ENCODE assay signal across 9 mouse cellular contexts in genomic region chr11:50443259-50444065, GRCm38 (mm10). TPM values are rescaled to one million over a fixed set of nuclear protein-coding genes. Genes with fewer than 3 reads are reported as not detected.
A peak's percentile ranks its signal among the peaks of the same experiment; 100 is the strongest.
DNase-seq lines count a peak whose midpoint lies in the region; ATAC-seq and TF ChIP-seq lines count a peak whose summit lies in the region.
"Had no signal": no experiment of that assay in that cellular context is flagged by ENCODE, and none has a peak within 500 bp of the region (broad histone marks: within the 10 kb centered on the region; RNA-seq: fewer than 3 reads in every experiment).

No protein-coding gene starts in this region.

- no peak overlapping the region for H3K9ac ChIP-seq in liver, embryonic 14.5 days (replicated peaks)
- H3K9ac ChIP-seq in liver, embryonic 11.5 days (ENCODE audit: low read depth, low read length): no peak overlapping the region

- no peaks in the 10 kb centered on the region for H3K9me3 ChIP-seq in liver, embryonic 14.5 days (ENCODE audit: control insufficient read depth, low read length)
- H3K9me3 ChIP-seq in liver, embryonic 11.5 days (ENCODE audit: control insufficient read depth, low read length): no peaks in the 10 kb centered on the region

- H3K4me1 ChIP-seq in liver, embryonic 14.5 days (replicated peaks; ENCODE audit: control insufficient read depth in 2 of 2, insufficient read depth in 2 of 2, low read length in 1 of 2): no peaks in the 10 kb centered on the region
- no peaks in the 10 kb centered on the region for H3K4me1 ChIP-seq in liver, embryonic 11.5 days (replicated peaks; ENCODE audit: control insufficient read depth, insufficient read depth, low read length)

- H3K4me3 ChIP-seq in liver, embryonic 14.5 days (ENCODE audit: insufficient read depth in 1 of 2, low read depth in 2 of 2, low read length in 2 of 2): no peak overlapping the region
- H3K4me3 ChIP-seq in liver, embryonic 11.5 days (ENCODE audit: low read depth, low read length): no peak overlapping the region
- H3K4me3 ChIP-seq: myocyte had no signal

- no peak overlapping the region for H3K4me2 ChIP-seq in liver, embryonic 14.5 days (ENCODE audit: low read depth)
- H3K4me2 ChIP-seq in liver, embryonic 11.5 days: no peak overlapping the region

- H3K36me3 ChIP-seq in liver, embryonic 14.5 days (replicated peaks; ENCODE audit: control insufficient read depth, insufficient read depth, low read depth): no peaks in the 10 kb centered on the region
- no peaks in the 10 kb centered on the region for H3K36me3 ChIP-seq in liver, embryonic 11.5 days (ENCODE audit: control insufficient read depth, insufficient read depth, low read length)

- ATAC-seq in liver, embryonic 14.5 days (ENCODE audit: insufficient read depth): no peak
- ATAC-seq in liver, embryonic 11.5 days (replicated peaks; ENCODE audit: low FRiP score): no peak
- ATAC-seq in cerebellum, adult (ENCODE audit: insufficient number of reproducible peaks, low FRiP score, low TSS enrichment): no peak
- ATAC-seq in megakaryocyte, adult 5-6 weeks (ENCODE audit: poor library complexity, severe bottlenecking): no peak

- TF ChIP-seq CTCF in liver, embryonic 14.5 days (IDR thresholded peaks at IDR 0.05; ENCODE audit: low read depth): peak; percentile 67; the same call in 1 of the 2 replicates

- no peak for TF ChIP-seq EP300 in liver, embryonic 14.5 days (IDR thresholded peaks at IDR 0.05; ENCODE audit: low read depth)

- WGBS in liver, embryonic 14.5 days (ENCODE audit: insufficient replicate concordance): 64% methylated on average over 5 of the region's 5 CpGs
- WGBS in liver, embryonic 11.5 days: 73% methylated on average over 5 of the region's 5 CpGs

- no peaks in the 10 kb centered on the region for H3K27me3 ChIP-seq in liver, embryonic 14.5 days (ENCODE audit: control insufficient read depth, insufficient read depth, low read length)
- no peaks in the 10 kb centered on the region for H3K27me3 ChIP-seq in liver, embryonic 11.5 days (replicated peaks; ENCODE audit: control insufficient read depth, insufficient read depth, low read length)

- peak; percentile 73 for DNase-seq in cerebellum, adult 9-10 months
- no peak for DNase-seq in cerebellum, adult 11 months
- peak in 2 of 3 experiments; percentile 28 to 33 for DNase-seq in liver, embryonic 14.5 days (ENCODE audit: low read depth in 3 of 3, low spot score in 3 of 3)
- DNase-seq in liver, embryonic 11.5 days (ENCODE audit: low spot score): no peak
- DNase-seq in c-Kit-positive CD71-positive TER-119-positive erythroid progenitor cells, embryonic 14.5 days (ENCODE audit: low spot score): peak; percentile 58
- peak; percentile 78 for DNase-seq in naive thymus-derived CD4-positive, alpha-beta T cell, adult 2 months (ENCODE audit: low read depth)

- H3K27ac ChIP-seq in liver, embryonic 14.5 days: no peak overlapping the region
- H3K27ac ChIP-seq in liver, embryonic 11.5 days (ENCODE audit: low read depth, low read length): no peak overlapping the region

RNA-seq across cellular contexts. Expression of gene Rufy1, which starts 12.5 kb away (rescaled TPM):
- 3.5 and 5.1 TPM in 2 replicates for polyA plus RNA-seq in liver, embryonic 14.5 days (2012; rRNA removed)
- polyA plus RNA-seq in liver, embryonic 14.5 days (2014; fragmentation: Nextera tagmentation; extraction: Ambion mirVana): 7.1 and 8.9 TPM in 2 replicates
- 18.7 and 19.2 TPM in 2 replicates for polyA plus RNA-seq in liver, embryonic 11.5 days (2014; fragmentation: Nextera tagmentation; extraction: Ambion mirVana)
- 51.2 and 53.0 TPM in 2 replicates for total RNA-seq in megakaryocyte, adult 5-6 weeks (2015)
- total RNA-seq in megakaryocyte, adult 5-6 weeks (2017): 81.6 and 82.2 TPM in 2 replicates

Comparison
In these comparisons a context has a peak if more than half of its experiments do, and no peak if none do; other contexts are left out.
1. DNase-seq: peak in cerebellum, adult 9-10 months (single experiment), liver, embryonic 14.5 days (2 of 3), c-Kit-positive CD71-positive TER-119-positive erythroid progenitor cells, embryonic 14.5 days (single experiment) and naive thymus-derived CD4-positive, alpha-beta T cell, adult 2 months (single experiment); none in cerebellum, adult 11 months (single experiment) and liver, embryonic 11.5 days (single experiment).